Mouse (Mus musculus) megakaryocyte-erythroid progenitor cell, adult 5-6 weeks (primary cell): ENCODE results near the gene Nrbf2. TPM values are rescaled to one million over a fixed set of nuclear protein-coding genes. Genes with fewer than 3 reads are reported as not detected.

ENCODE experiments used
- ATAC-seq: replicated peaks from 2 replicates; pipeline ENCODE4 v1.8.0; 2016; ENCODE audit warnings: mild to moderate bottlenecking, inconsistent platforms; ENCODE audit not compliant: severe bottlenecking, poor library complexity, low FRiP score, low TSS enrichment
- total RNA-seq, 2 experiments: library from RNA; stranded (forward) in 1 of 2; stranded (reverse) in 1 of 2; fragments of 200-1000, 215-1000 nt in 1 of 2; fragments of >200 nt in 1 of 2; fragmentation: Nextera tagmentation in 1 of 2; gene quantifications; 2 replicates each; pipeline ENCODE4 v1.2.3; 2014 to 2017

The Nrbf2 gene
- total RNA-seq (2014; fragmentation: Nextera tagmentation) (26.4 and 33.3 TPM in 2 replicates), total RNA-seq (2017) (24.0 and 32.0 TPM in 2 replicates)

DNA sequence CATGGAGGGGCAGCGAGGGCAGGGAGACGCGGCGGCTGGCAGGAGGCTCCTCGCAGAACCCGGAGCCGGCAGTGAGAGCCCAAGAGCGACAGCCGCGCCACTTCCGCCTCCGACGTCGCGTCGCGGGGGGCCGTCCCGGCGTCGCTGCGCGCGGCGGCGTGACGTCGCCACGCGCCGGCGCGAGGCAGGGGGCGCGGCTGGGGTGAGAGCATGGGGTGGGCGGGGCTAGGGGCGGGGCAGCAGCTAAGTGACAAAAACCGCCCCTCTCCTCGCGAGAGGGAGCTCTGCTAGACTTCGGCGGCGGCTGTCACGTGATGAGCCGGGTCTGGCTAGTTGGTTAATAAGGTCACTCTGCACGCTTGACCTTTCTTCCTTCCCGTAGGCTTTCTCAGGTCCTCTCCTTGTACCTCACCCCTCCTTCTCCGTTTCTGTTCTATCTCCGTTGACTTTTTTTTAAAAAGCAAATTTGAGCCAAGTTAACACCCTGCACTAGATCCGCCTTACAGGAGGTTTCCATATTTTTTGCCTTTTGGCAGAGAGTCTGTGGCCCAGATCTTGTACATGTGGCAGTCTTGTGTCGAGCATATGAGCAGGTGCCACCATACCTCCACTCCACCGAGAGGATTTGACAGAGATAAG is at the start of gene Nrbf2:
Gene Nrbf2, minus strand, starts transcription at position 130 of the 639 bp plus-strand sequence.
- peak; percentile 69 for ATAC-seq

DNA sequence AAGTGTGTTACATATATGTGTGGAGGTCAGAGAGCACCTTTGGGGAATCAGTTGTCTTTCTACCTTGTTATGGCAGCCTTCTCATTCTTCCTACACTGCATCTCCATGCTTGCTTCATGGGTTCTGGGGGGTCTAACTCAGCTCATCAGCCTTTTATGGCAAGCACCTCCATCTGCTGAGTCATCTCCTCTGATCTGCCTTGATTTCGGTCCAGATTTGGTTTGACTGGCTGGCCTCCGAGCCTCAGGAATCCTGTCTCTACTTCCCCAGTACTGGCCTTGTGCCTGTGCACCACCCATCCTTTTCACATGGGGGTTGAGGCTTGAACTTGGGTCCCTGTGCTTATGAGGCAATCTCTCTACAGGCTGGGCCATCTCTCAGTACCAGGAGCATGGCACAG is 45.5 kb upstream of the Nrbf2 start:
- ATAC-seq, result no peak

DNA sequence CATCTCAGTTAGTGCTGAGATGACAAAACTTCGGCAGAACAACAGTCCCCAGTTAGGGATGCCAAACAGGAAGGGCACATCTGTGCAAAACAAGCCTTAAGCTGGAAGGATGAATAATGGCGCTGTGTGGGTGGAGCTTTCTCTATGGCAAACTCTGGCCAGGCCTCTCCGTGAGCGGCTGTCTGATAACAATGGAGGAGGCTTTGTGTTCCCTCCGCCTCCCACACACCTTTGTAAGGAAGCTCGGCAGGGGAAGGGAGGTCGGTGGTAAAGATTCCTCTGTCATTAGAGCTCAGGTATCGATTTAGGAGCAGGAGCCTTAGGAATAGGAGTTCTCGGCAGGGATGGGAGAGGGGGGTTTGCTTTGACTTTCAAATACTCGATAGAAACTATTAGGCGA is 44.6 kb upstream of the Nrbf2 start:
- no peak for ATAC-seq

DNA sequence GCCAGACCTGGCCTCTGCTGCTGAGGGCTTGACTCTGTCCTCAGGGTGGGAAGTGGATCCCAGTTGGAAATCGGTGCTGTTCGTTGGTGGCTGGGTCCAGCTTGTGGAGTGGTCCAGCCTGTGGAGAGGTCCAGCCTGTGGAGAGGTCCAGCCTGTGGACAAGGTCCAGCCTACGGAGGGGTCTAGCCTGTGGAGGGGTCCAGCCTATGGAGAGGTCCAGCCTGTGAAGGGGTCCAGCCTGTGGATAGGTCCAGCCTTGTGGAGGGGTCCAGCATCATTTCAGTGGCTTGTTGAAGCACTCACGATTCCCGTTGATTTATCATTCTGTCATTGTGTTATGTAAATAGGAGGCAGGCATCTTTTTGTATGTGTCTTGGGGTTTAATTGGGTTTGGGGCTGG is 43.1 kb upstream of the Nrbf2 start:
- ATAC-seq, result no peak

DNA sequence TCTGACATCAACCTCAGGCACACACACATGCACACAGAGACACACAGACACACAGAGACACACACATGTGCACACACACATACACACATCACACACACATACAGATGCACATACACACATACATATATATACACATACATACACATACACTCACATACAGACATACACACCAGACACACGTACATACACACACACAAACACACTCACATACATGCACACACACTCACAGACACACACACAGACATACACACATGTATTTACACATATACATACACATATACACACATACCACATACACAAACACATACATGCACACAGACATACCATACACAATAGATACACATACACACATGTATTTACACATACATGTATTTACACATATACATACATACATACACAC is 38.9 kb upstream of the Nrbf2 start:
- ATAC-seq, result no peak

DNA sequence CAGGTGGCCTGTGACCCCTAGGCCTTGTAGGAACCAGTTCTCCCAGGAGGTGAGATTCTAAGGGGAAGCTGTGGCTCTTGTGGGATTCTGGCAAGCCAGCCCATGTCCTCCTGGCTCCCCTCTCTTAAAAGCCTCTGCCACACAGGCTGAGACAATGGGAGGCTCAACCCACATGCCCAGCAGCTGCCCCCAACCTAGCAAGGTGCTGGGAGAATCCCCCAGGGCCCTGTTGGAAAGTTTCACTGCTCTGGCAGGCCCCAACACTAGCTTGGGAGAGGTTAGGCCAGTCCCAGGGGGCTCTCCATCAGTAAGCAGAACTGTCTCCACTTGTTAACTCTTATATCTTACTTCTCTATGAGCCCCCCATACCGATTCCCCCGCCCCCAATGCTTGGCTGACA is 36.3 kb upstream of the Nrbf2 start:
- no peak for ATAC-seq

DNA sequence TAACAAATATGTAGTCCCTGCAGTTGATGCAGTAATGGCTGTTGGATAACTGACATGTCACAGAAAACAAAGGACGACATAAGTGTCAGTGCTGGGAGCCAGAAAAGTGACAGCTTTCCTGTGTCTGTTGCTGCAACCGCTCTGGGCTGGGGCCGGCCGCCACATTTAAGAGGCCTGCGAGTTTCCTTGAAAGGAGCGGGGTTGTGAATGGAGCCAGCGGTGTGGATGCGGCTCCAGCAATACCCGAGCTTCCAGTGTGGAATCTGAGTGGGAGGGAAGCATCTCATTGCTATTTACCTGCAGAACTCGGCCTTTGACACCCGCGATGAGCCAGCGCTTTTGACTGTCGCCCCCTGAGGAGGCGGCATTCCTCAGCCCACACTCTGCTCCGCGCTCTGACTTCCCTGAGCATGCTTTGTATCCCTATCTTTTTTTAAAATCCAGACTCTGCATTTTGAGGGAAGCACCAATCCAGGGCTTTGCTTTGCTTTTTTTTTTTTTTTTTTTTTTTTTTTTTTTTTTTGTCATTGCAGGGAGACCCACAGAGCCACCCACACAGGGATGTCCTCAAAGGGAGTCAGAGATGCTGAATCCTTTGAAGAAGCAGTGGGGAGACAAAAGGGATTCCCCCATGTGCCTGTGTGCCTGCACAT is 35.2 kb upstream of the Nrbf2 start:
- no peak for ATAC-seq

DNA sequence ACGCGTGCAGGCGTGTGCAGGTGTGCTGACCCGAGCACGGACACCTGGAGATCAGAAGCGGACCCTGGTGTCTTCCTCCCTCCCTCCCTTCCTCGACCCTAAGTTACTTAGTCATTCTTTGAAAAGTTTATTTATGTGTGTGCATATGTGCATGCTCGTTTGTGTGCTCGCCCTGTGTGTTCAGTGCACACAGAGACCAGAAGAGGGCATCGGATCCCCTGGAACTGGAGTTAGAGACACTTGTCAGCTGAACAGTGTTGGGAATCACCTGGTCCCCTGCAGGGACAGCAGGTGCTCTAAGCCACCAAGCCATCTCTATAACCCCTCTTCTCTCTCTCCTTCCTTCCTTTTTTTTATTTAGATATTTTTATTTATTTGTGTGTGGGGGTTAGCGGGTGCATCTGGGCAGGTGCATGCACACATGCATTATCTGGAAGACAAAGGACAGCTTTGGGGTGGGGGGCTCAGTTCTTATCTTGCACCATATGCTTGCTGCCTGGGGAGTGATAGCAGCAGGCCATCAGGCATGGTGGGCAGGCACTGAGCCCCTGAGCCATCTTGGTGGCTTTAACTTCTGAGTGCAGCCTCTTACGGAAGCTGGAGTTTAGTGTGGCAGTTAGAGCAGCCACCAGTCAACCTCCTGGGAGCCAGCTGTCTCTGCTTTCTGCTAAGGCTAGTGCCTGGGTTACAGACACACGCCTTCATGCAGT is 34.1 kb upstream of the Nrbf2 start:
- peak; percentile 30 for ATAC-seq

DNA sequence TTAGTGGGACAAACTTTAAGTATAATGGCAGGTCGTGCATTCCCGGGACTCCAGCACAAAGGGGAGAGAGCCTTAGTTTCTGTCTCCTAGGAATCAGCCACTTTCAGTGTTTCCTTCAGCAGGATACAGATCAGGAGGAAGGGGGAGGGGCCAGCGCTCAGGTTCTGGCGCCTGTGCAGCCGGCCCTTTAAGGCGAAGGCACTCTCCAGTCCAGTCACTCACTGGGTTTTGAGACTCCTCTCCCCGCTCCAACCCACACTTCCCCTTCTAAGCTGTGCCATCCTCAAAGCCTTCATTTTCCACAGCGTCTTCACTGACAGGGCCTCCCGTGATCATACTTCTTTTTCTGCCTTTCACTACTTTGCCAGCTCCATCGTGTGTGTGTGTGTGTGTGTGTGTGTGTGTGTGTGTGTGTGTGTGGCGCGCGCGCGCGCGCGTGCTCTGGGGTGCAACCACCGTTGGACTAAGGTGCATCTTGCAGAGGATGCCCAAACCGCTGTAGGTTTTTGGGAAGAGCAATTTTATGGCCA is 32.9 kb upstream of the Nrbf2 start:
- ATAC-seq, result 0 out of 2 replicates have a peak, but pooled peaks have one; percentile 31

DNA sequence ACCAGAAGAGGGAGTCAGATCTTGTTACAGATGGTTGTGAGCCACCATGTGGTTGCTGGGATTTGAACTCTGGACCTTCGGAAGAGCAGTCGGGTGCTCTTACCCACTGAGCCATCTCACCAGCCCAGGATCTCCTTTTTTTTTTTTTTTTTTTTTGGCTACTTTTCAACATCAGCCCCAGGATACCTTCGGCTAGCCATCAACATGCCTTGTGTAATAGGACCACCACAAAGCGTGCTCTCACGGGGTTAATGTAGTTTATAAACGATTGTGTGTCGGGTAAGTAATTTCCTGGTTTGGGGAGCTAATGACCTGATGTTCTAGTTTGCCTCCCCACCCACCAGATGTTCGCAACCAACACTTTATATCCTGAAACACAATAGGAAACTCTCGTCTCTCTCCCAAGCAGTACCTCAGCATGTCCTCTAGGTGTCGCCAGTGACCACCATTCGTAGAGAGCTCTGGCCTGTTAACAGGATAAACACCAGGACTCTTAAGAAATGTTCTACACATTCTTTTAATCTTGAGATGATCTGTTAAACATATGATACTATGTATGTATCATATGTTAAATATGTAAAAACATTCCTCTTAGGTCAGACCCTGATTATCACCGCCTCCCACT is 29.8 kb upstream of the Nrbf2 start:
- ATAC-seq, result peak; percentile 77

DNA sequence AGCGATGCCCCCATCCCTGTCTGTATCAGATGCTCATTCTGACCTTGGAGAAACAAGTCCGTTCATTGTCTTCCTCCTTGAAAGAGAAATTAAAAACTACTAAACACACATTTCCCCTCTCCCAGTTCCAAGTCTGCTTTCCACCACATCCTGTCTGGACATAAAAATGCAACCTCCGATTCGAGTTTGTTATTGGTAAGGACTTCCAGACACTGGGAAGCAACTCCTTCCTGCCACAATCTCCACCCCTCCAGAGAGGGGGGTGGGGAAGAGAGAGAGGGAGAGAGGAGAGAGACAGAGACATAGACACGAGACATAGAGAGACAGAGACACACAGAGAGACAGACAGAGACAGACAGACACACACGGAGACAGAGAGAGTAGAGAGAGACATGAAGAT is 27.4 kb upstream of the Nrbf2 start:
- ATAC-seq, result no peak

DNA sequence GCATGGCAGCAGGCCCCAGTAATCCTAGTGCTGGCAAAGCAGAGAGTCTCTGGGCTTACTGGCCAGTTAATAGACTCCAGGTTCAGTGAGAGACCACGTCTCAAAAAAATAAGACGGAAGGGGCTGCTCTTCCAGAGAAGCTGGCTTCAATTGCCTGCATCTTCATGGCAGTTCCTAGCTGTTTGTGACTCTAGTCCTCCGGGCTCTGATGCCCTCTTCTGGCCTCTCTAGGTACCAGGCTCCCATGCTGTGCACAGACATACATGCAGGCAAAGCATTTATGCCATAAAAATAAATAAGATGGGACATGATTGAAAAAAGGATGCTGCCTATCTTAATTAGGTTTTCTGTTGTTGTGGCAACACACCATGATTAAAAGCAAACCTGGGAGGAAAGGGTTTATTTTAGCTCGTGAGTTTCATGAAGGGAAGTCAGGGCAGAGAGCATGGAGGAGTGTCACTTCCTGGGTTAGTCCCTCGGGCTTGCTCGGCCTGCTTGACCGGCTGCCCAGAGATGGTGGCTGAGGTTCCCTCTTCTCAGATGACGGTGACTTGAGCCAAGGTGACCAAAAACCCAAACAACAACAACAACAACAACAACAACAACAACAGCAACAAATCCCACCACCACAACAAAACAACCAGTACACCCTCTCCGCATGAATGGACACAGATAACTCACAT is 26.3 kb upstream of the Nrbf2 start:
- ATAC-seq, result peak; percentile 80

DNA sequence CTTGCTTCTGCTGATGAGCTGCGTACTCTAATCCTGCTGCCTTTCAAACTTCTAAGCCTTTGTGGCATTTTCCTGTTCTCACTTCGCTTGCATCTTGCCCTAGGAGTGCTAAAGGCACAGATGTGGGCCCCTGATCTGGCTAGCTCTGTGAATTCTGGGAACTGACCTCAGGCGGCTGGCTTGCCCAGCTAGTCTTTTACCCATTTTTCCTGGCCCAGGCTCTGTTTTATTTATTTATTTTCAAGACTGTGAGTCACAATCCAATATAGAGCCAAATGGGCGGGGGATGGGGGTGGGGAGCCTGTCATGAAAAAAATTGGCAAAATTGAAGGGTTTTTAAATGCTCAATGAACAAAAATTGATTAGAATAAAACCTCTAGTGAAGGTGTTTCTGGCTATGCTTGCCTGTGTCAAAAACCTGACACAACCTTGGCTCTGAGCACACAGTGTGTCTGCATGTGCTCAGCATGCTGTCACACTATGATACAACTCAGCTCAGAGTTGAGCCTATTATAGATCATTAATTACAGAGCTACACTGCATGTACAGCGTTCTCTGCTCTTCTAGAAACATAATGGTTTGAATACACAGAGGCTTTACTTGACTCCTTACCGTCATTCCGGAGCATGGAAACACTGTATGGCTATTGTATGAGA is 24.5 kb upstream of the Nrbf2 start:
- no peak for ATAC-seq

DNA sequence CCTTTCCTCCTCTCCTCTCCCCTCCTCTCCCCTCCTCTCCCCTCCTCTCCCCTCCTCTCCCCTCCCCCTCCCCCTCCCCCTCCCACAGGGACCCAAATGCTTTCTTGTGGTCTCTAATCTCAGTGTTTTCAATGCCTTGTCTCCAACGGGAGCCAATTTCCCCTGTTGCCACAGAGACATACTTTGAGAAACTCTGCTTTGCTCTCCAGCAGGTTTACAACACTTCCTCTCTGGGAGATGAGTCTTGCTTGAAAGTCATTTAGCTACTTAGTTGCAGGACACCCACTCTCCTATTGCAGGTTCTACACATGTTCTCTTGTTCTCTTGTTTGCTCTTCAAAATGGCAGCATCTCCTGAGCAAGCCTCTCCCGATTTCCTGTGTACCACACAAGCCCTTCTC is 17.2 kb upstream of the Nrbf2 start:
- no peak for ATAC-seq

DNA sequence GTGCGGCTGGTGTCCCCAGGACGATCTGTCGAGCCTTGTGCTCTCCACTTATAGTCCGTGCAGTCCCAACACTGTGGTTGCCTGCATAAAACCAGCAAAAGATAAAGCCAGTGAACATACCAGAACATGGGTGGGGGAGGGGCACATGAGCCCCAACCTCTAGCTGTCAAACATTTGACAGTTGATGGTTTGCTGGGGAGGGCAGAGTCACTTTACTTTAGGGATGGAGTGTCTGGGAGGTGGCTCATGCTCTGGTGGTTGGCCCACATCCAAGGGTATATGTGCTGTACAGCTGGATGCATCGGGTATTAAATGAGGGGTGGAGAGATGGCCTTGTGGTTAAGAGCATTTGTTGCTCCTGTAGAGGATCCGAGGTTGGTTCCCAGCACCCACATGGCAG is 15.9 kb upstream of the Nrbf2 start:
- peak; percentile 43 for ATAC-seq

DNA sequence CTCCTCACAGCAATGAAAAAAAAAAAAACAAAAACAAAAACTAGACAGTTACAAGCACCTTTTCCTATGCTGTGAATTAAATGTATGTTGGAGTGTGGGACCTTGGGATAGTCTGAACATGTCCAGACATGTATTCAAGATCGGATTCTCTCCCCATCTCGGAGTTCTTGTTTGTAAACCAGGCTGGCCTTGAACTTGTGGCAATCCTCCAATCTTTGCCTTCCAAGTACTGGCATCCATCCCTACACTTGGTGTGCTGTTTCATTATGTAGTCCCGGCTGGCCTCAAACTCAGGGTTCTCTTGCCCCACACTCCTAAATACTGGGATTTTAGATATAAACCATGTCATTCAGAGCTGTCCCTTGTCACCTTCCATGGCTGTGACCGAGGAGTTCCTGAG is 14.2 kb upstream of the Nrbf2 start:
- no peak for ATAC-seq

DNA sequence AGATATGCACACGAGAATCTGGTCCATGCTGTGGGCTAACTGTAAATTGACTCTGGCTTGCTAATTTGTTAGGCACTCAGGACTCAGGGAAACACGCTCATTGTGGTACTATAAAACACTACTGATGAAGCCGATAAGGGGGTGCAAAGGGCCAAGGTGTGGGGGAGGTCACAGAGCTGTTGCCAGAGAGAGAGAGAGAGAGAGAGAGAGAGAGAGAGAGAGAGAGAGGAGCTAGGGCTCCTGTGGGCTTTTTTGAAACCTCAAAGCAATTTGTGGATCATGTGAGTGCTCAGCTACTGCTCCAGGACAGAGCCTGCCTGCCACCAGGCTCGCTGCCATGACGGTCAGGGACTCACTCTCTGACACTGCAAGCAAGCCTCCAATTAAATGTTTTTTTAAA is 13.8 kb upstream of the Nrbf2 start:
- no peak for ATAC-seq

DNA sequence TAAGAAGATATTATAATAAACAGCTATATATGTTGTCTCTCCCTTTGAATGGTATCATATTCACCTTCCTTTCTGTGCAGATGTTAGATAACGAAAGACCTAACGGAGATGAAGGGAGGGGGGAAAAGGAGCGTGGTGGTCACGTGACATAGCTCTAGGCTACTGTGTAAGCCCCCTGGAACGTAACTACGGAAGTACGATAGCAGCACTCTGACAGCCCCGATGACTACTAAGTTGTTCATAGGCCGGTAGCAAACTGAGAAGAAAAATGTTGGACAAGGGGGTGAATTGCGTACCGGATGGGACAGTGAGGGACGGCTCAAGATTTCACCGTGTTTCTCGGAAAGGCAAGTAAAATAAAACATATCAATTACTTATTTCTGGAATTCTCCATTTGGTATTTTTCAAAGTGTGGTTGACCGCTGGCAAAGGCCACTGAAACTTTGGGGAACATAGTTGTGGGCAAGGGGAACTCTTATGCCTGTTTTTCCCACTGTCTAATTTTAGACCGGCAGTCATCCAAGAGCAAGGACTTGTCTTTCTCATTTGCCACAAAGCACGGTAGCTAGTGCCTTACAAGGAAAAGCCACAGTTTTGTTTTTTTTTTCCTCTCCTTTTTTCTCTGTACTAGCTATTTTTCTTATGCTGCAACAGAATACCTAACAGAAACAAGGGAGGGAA is 12.2 kb upstream of the Nrbf2 start:
- peak; percentile 27 for ATAC-seq
